Mouse (Mus musculus): Measurements from ENCODE around the gene 9430015G10Rik. TPM values are rescaled to one million over a fixed set of nuclear protein-coding genes. Genes with fewer than 3 reads are reported as not detected.
"Not testable (repeated sequence)": the region's sequence is repeated elsewhere in the genome, so short reads cannot be mapped to it uniquely, and the experiment has no call there.

9430015G10Rik gene
- polyA plus RNA-seq, 1 experiment from 2014 or later, result 16.2 TPM

- H3K4me3 ChIP-seq, result no peak overlapping the region
- H3K27me3 ChIP-seq (replicated peaks), result no peaks in the 10 kb centered on the region
- no peak overlapping the region for H3K9ac ChIP-seq
- no peak overlapping the region for H3K4me2 ChIP-seq
- no peak overlapping the region for H3K27ac ChIP-seq (replicated peaks)
- H3K4me1 ChIP-seq, result no peaks in the 10 kb centered on the region
- peaks cover 6% of the 10 kb centered on the region; the same call in 1 of the 2 replicates for H3K9me3 ChIP-seq
- WGBS, result 80% methylated on average over 12 of the region's 12 CpGs
- no peaks in the 10 kb centered on the region for H3K36me3 ChIP-seq
- ATAC-seq (ENCODE audit: extremely low read depth, insufficient number of reproducible peaks, low FRiP score, low TSS enrichment), result no peak
Measured at GRCm38 (mm10) chr4:156133943-156134605, 24.3 kb downstream of the 9430015G10Rik start.

- Histone ChIP-seq H3K9me3 (peaks cover 10% of the 10 kb centered on the region; the same call in 1 of the 2 replicates), H3K36me3 (no peaks in the 10 kb centered on the region), H3K4me1 (no peaks in the 10 kb centered on the region), H3K4me2 (no peak overlapping the region), H3K27ac (replicated peaks) (no peak overlapping the region), H3K9ac (no peak overlapping the region), H3K4me3 (no peak overlapping the region), H3K27me3 (replicated peaks) (no peaks in the 10 kb centered on the region)
- WGBS, result 88% methylated on average over 13 of the region's 13 CpGs
- no peak for ATAC-seq (ENCODE audit: extremely low read depth, insufficient number of reproducible peaks, low FRiP score, low TSS enrichment)
Measured at GRCm38 (mm10) chr4:156135112-156135511, 25.3 kb downstream of the 9430015G10Rik start.

GRCm38 (mm10) chr4:156135801-156136200 is 26.0 kb downstream of the 9430015G10Rik start:
- H3K4me1 ChIP-seq, result no peaks in the 10 kb centered on the region
- H3K9me3 ChIP-seq, result peaks cover 10% of the 10 kb centered on the region; the same call in 1 of the 2 replicates
- no peak overlapping the region for H3K27ac ChIP-seq (replicated peaks)
- H3K36me3 ChIP-seq, result no peaks in the 10 kb centered on the region
- H3K27me3 ChIP-seq (replicated peaks), result no peaks in the 10 kb centered on the region
- H3K4me3 ChIP-seq, result no peak overlapping the region
- no peak overlapping the region for H3K4me2 ChIP-seq
- no peak for ATAC-seq (ENCODE audit: extremely low read depth, insufficient number of reproducible peaks, low FRiP score, low TSS enrichment)
- WGBS, result 89% methylated on average over 14 of the region's 14 CpGs
- no peak overlapping the region for H3K9ac ChIP-seq

GRCm38 (mm10) chr4:156136285-156137100 is 26.7 kb downstream of the 9430015G10Rik start:
- Histone ChIP-seq H3K9me3 (peaks cover 10% of the 10 kb centered on the region; the same call in 1 of the 2 replicates), H3K27ac (replicated peaks) (no peak overlapping the region), H3K4me3 (no peak overlapping the region), H3K27me3 (replicated peaks) (no peaks in the 10 kb centered on the region), H3K9ac (no peak overlapping the region), H3K4me2 (no peak overlapping the region), H3K4me1 (no peaks in the 10 kb centered on the region), H3K36me3 (no peaks in the 10 kb centered on the region)
- ATAC-seq (ENCODE audit: extremely low read depth, insufficient number of reproducible peaks, low FRiP score, low TSS enrichment), result no peak
- WGBS, result 90% methylated on average over 30 of the region's 30 CpGs

GRCm38 (mm10) chr4:156150887-156151286 is 41.1 kb downstream of the 9430015G10Rik start:
- ATAC-seq (ENCODE audit: extremely low read depth, insufficient number of reproducible peaks, low FRiP score, low TSS enrichment); H3K4me1 ChIP-seq; H3K27me3 ChIP-seq (replicated peaks); H3K27ac ChIP-seq (replicated peaks); H3K9ac ChIP-seq; H3K4me3 ChIP-seq; H3K4me2 ChIP-seq; H3K36me3 ChIP-seq: not testable (repeated sequence)
- H3K9me3 ChIP-seq, result peaks cover 10% of the 10 kb centered on the region
- 69% methylated on average over 10 of the region's 10 CpGs for WGBS

- Histone ChIP-seq H3K27ac (replicated peaks) (no peak overlapping the region), H3K9ac (no peak overlapping the region), H3K4me1 (no peaks in the 10 kb centered on the region), H3K4me2 (no peak overlapping the region), H3K27me3 (replicated peaks) (no peaks in the 10 kb centered on the region), H3K9me3 (peaks cover 20% of the 10 kb centered on the region), H3K4me3 (no peak overlapping the region), H3K36me3 (no peaks in the 10 kb centered on the region)
- WGBS, result 84% methylated on average over 3 of the region's 3 CpGs
- no peak for ATAC-seq (ENCODE audit: extremely low read depth, insufficient number of reproducible peaks, low FRiP score, low TSS enrichment)
Measured at GRCm38 (mm10) chr4:156154771-156155170, 45.0 kb downstream of the 9430015G10Rik start.

GRCm38 (mm10) chr4:156166477-156166876 is 56.7 kb downstream of the 9430015G10Rik start:
- H3K36me3 ChIP-seq, result peaks cover 99% of the 10 kb centered on the region

GRCm38 (mm10) chr4:156168611-156169010 is 58.8 kb downstream of the 9430015G10Rik start:
- H3K4me1 ChIP-seq, result no peaks in the 10 kb centered on the region
- ATAC-seq (ENCODE audit: extremely low read depth, insufficient number of reproducible peaks, low FRiP score, low TSS enrichment), result no peak
- no peaks in the 10 kb centered on the region for H3K9me3 ChIP-seq
- no peak overlapping the region for H3K9ac ChIP-seq
- peaks cover 100% of the 10 kb centered on the region for H3K36me3 ChIP-seq
- no peak overlapping the region for H3K4me3 ChIP-seq
- no peak overlapping the region for H3K27ac ChIP-seq (replicated peaks)
- no peaks in the 10 kb centered on the region for H3K27me3 ChIP-seq (replicated peaks)
- WGBS, result 84% methylated on average over 8 of the region's 8 CpGs
- H3K4me2 ChIP-seq, result no peak overlapping the region

More at GRCm38 (mm10) chr4:156166477-156166876, 56.7 kb downstream of the 9430015G10Rik start:
- Histone ChIP-seq H3K27me3 (replicated peaks) (no peaks in the 10 kb centered on the region), H3K9ac (no peak overlapping the region), H3K9me3 (peaks cover 11% of the 10 kb centered on the region), H3K4me3 (no peak overlapping the region), H3K27ac (replicated peaks) (no peak overlapping the region), H3K4me2 (no peak overlapping the region), H3K4me1 (no peaks in the 10 kb centered on the region)
- 88% methylated on average over 9 of the region's 9 CpGs for WGBS
- no peak for ATAC-seq (ENCODE audit: extremely low read depth, insufficient number of reproducible peaks, low FRiP score, low TSS enrichment)

GRCm38 (mm10) chr4:156169129-156169528 is 59.3 kb downstream of the 9430015G10Rik start:
- no peaks in the 10 kb centered on the region for H3K27me3 ChIP-seq (replicated peaks)
- peaks cover 100% of the 10 kb centered on the region for H3K36me3 ChIP-seq
- WGBS, result 92% methylated on average over 10 of the region's 10 CpGs
- H3K9ac ChIP-seq, result no peak overlapping the region
- no peaks in the 10 kb centered on the region for H3K9me3 ChIP-seq
- H3K27ac ChIP-seq (replicated peaks), result no peak overlapping the region
- no peak overlapping the region for H3K4me2 ChIP-seq
- no peaks in the 10 kb centered on the region for H3K4me1 ChIP-seq
- no peak for ATAC-seq (ENCODE audit: extremely low read depth, insufficient number of reproducible peaks, low FRiP score, low TSS enrichment)
- no peak overlapping the region for H3K4me3 ChIP-seq

- no peaks in the 10 kb centered on the region for H3K4me1 ChIP-seq
- WGBS, result 95% methylated on average over 11 of the region's 11 CpGs
Measured at GRCm38 (mm10) chr4:156171828-156172227, 62.0 kb downstream of the 9430015G10Rik start.

More at GRCm38 (mm10) chr4:156171828-156172227, 62.0 kb downstream of the 9430015G10Rik start:
- peaks cover 100% of the 10 kb centered on the region for H3K36me3 ChIP-seq
- no peaks in the 10 kb centered on the region for H3K9me3 ChIP-seq
- no peak overlapping the region for H3K4me3 ChIP-seq
- no peak for ATAC-seq (ENCODE audit: extremely low read depth, insufficient number of reproducible peaks, low FRiP score, low TSS enrichment)
- H3K4me2 ChIP-seq, result no peak overlapping the region
- H3K27ac ChIP-seq (replicated peaks), result no peak overlapping the region
- H3K27me3 ChIP-seq (replicated peaks), result no peaks in the 10 kb centered on the region
- H3K9ac ChIP-seq, result no peak overlapping the region

All from heart, embryonic 13.5 days (tissue).